Mouse (Mus musculus) forebrain, postnatal 0 days (tissue): Measurements from ENCODE around the gene Mmp1b. TPM values are rescaled to one million over a fixed set of nuclear protein-coding genes. Genes with fewer than 3 reads are reported as not detected.
"Not testable (repeated sequence)": the region's sequence is repeated elsewhere in the genome, so short reads cannot be mapped to it uniquely, and the experiment has no call there.

Experiments used
- ATAC-seq: fragments of 200-750 bp; cut with Nextera tagmentation; 2 replicates; pipeline ENCODE4 v1.8.0; 2017; ENCODE audit warnings: mild to moderate bottlenecking, moderate library complexity
- DNase-seq: peaks from one replicate; pipeline ENCODE4 v3.0.0-alpha.2; 2015
- H3K27ac ChIP-seq: fragments of 300-500 bp; sonication (generic); 2 replicates; pipeline ENCODE4 v1.5.1; 2014; ENCODE audit warnings: low read depth, mild to moderate bottlenecking, antibody characterized with exemption, low read length, moderate library complexity, mixed read lengths
- H3K27me3 ChIP-seq: fragments of 300-500 bp; sonication (generic); 2 replicates; pipeline ENCODE4 v1.6.1; 2014; ENCODE audit warnings: mild to moderate bottlenecking, low read length, mixed read lengths; ENCODE audit not compliant: insufficient read depth
- H3K36me3 ChIP-seq: fragments of 300-500 bp; sonication (generic); 2 replicates; pipeline ENCODE4 v1.6.1; 2014; ENCODE audit warnings: mild to moderate bottlenecking, moderate library complexity; ENCODE audit not compliant: insufficient read depth
- H3K4me1 ChIP-seq: fragments of 300-500 bp; sonication (generic); 2 replicates; pipeline ENCODE4 v1.6.1; 2014; ENCODE audit warnings: antibody characterized with exemption; ENCODE audit not compliant: insufficient read depth
- H3K4me2 ChIP-seq: fragments of 300-500 bp; sonication (generic); 2 replicates; pipeline ENCODE4 v1.6.1; 2014; ENCODE audit warnings: low read depth, mild to moderate bottlenecking, moderate library complexity
- H3K4me3 ChIP-seq: fragments of 300-500 bp; sonication (generic); 2 replicates; pipeline ENCODE4 v1.5.1; 2014; ENCODE audit warnings: low read depth, low read length, mixed read lengths
- H3K9ac ChIP-seq: fragments of 300-500 bp; sonication (generic); 2 replicates; pipeline ENCODE4 v1.6.1; 2014; ENCODE audit warnings: mild to moderate bottlenecking
- H3K9me3 ChIP-seq: fragments of 300-500 bp; sonication (generic); 2 replicates; pipeline ENCODE4 v1.6.1; 2016; ENCODE audit warnings: low read length
- CTCF ChIP-seq: sonication (generic); IDR thresholded peaks from 2 replicates; pipeline ENCODE4 v1.5.1; 2016; ENCODE audit warnings: antibody characterized with exemption, control low read depth, low read depth
- WGBS: fragments of 180-500 bp; shearing (Covaris S2); extraction: QIAGEN DNeasy Blood & Tissue Kit; methylation state at CpG from one replicate; pipeline ENCODE4 v1.1.7; 2014; 5-methylcytosine and 5-hydroxymethylcytosine counted together
- polyA plus RNA-seq: library from polyadenylated mRNA; unstranded; fragments of >200 nt; fragmentation: Nextera tagmentation; extraction: Ambion mirVana; gene quantifications from 2 replicates; pipeline ENCODE4 v1.2.1, GENCODE M21; 2015
- total RNA-seq: library from RNA; depleted of rRNA; stranded (reverse); fragments of >200 nt; gene quantifications from 2 replicates; pipeline ENCODE4 v1.2.3, GENCODE M21; 2014; rRNA removed

Gene Mmp1b
- not detected in 2 replicates for total RNA-seq
- polyA plus RNA-seq = not detected in 2 replicates

DNA sequence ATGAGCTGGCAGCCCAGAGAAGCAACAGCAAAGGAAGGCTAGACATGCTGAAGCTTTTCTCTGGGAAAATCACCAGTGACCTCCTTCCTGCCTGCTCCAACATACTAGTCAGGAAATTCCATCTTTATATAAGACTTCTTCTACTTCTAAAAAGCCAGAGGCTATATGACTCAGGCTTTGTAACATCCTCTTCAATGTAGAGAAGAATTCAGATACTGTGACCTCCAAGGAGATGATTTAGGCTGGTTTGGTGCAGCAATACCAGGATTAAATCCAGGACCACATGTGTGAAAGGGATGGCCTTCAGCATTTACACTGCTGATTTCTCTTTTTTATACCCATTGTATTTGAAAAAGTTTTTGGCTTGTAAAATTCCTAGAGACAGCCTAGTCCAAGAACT, at the start of gene Mmp1b:
Gene Mmp1b (minus strand): TSS at position 101 of the 400 bp plus-strand sequence.
- no peaks in the 10 kb centered on the region for H3K9me3 ChIP-seq

DNA sequence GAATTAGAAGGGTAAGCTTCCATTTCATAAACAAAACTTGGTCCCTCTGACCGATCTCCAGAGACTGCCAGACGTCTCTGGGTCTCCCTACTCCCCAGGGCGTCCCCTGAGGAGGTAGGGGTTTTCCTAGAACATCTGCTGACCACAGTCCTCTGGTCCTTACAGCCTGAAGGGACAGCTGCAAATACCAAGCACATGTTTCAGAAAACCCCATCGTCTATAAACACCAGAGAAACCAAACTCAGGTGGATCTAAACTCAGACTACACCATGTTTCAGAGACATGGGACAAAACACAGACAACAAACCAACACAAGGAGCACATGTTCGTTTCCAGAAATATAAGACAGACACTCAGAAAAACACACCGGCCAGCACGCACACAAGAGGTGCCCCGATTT, 8.7 kb upstream of the Mmp1b start:
- H3K9ac ChIP-seq, H3K4me1 ChIP-seq, H3K4me3 ChIP-seq, H3K27me3 ChIP-seq, H3K27ac ChIP-seq, DNase-seq, H3K9me3 ChIP-seq, H3K36me3 ChIP-seq, ATAC-seq, H3K4me2 ChIP-seq: not testable (repeated sequence)
- WGBS = 85% methylated on average over 8 of the region's 8 CpGs

More for the DNA sequence above, at the start of gene Mmp1b:
- no peaks in the 10 kb centered on the region for H3K4me1 ChIP-seq
- H3K27ac ChIP-seq = no peak within 1 kb of the TSS
- TF ChIP-seq CTCF = no peak
- H3K27me3 ChIP-seq = no peaks in the 10 kb centered on the region
- no peak within 1 kb of the TSS for H3K4me2 ChIP-seq
- DNase-seq (no peak), ATAC-seq (no peak)
- no peak within 1 kb of the TSS for H3K9ac ChIP-seq
- no peak within 1 kb of the TSS for H3K4me3 ChIP-seq
- no peaks in the 10 kb centered on the region for H3K36me3 ChIP-seq

GRCm38 (mm10) chr9:7354535-7354934, 33.3 kb downstream of the Mmp1b start:
- 73% methylated on average over 3 of the region's 3 CpGs for WGBS
- ATAC-seq (peak; percentile 38; the same call in 1 of the 2 replicates), DNase-seq (peak; percentile 21)
- Histone ChIP-seq H3K4me1 (no peaks in the 10 kb centered on the region), H3K36me3 (no peaks in the 10 kb centered on the region), H3K4me3 (no peak overlapping the region), H3K9me3 (no peaks in the 10 kb centered on the region), H3K27ac (no peak overlapping the region), H3K27me3 (no peaks in the 10 kb centered on the region), H3K9ac (no peak overlapping the region), H3K4me2 (no peak overlapping the region)
- no peak for TF ChIP-seq CTCF

- Histone ChIP-seq H3K27ac (no peak overlapping the region), H3K9me3 (no peaks in the 10 kb centered on the region), H3K4me3 (no peak overlapping the region), H3K4me2 (no peak overlapping the region), H3K9ac (no peak overlapping the region), H3K36me3 (no peaks in the 10 kb centered on the region), H3K27me3 (no peaks in the 10 kb centered on the region), H3K4me1 (no peaks in the 10 kb centered on the region)
- no peak for TF ChIP-seq CTCF
- WGBS = 95% methylated on average over 2 of the region's 2 CpGs
- ATAC-seq (no peak), DNase-seq (no peak)
These were observed 42.3 kb downstream of the Mmp1b start for GRCm38 (mm10) chr9:7345513-7345912.

GRCm38 (mm10) chr9:7344107-7344506, 43.7 kb downstream of the Mmp1b start, which contains the start of gene Mmp12:
TSS of gene Mmp12 (plus strand) at chr9:7344381.
- H3K4me2 ChIP-seq = no peak within 1 kb of the TSS
- no peak within 1 kb of the TSS for H3K4me3 ChIP-seq
- no peaks in the 10 kb centered on the region for H3K4me1 ChIP-seq
- TF ChIP-seq CTCF = no peak
- H3K27me3 ChIP-seq = no peaks in the 10 kb centered on the region
- H3K27ac ChIP-seq = no peak within 1 kb of the TSS
- no peak for ATAC-seq
- H3K9ac ChIP-seq = no peak within 1 kb of the TSS
- H3K9me3 ChIP-seq = no peaks in the 10 kb centered on the region
- DNase-seq = no peak
- no peaks in the 10 kb centered on the region for H3K36me3 ChIP-seq

DNA sequence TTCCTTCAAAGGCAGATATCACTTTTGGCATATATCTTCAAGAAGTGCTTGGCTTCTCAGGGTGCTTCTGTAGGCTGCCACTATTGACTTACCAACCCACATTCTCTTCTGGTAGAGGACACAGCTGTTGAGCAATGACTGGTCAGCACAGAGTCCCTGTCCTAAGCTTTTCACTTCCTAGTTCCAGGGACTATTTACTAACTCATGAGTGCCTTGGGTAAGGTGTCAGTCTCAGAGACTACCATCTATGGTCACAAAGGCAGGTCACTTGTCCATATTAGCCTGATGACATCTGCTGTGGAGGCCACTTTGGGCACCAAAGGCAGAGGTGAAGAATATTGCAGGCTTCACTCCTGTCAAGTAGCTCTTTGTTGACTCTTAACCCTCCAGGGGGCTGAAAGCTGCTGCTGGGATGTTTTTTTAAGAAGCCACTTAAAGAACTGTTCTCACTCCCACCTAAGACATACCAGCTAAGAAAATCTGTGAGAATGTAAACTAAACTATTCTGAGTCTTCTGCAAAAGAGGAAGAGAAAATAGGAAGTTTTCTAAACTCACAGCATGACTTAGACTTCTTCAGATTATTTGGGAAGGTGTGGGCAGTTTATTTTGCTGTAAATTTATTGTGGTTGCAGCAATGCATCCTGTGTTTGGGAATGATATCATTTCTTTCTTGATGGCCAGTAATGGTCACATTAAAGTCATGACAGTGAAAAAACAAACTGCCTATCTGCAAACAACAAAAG, 50.9 kb downstream of the Mmp1b start:
- Histone ChIP-seq H3K9ac (no peak overlapping the region), H3K9me3 (no peaks in the 10 kb centered on the region), H3K4me2 (no peak overlapping the region), H3K27ac (no peak overlapping the region), H3K27me3 (no peaks in the 10 kb centered on the region), H3K36me3 (no peaks in the 10 kb centered on the region), H3K4me3 (no peak overlapping the region), H3K4me1 (no peaks in the 10 kb centered on the region)
- TF ChIP-seq CTCF = no peak
- ATAC-seq (no peak), DNase-seq (no peak)

- Histone ChIP-seq H3K27ac (no peak overlapping the region), H3K4me3 (no peak overlapping the region), H3K9ac (no peak overlapping the region), H3K9me3 (no peaks in the 10 kb centered on the region), H3K4me2 (no peak overlapping the region), H3K27me3 (no peaks in the 10 kb centered on the region), H3K36me3 (no peaks in the 10 kb centered on the region), H3K4me1 (no peaks in the 10 kb centered on the region)
- no peak for ATAC-seq
- WGBS = 88% methylated on average over 5 of the region's 6 CpGs
- no peak for TF ChIP-seq CTCF
- no peak for DNase-seq
These were observed 51.8 kb downstream of the Mmp1b start for GRCm38 (mm10) chr9:7335766-7336680.
